Mouse (Mus musculus) hindbrain, embryonic 11.5 days (tissue): ENCODE data around the gene Gatc. TPM values are rescaled to one million over a fixed set of nuclear protein-coding genes. Genes with fewer than 3 reads are reported as not detected.

Experiments used
- ATAC-seq: fragments of 200-750 bp; cut with Nextera tagmentation; 2 replicates; pipeline ENCODE4 v1.8.0; 2017; ENCODE audit warnings: mild to moderate bottlenecking, moderate TSS enrichment, moderate library complexity; ENCODE audit not compliant: low FRiP score
- DNase-seq: peaks from one replicate; pipeline ENCODE4 v3.0.0-alpha.2; 2015; ENCODE audit warnings: low spot score
- H3K27ac ChIP-seq: fragments of 300-500 bp; sonication (generic); 2 replicates; pipeline ENCODE4 v1.5.1; 2014; ENCODE audit warnings: mild to moderate bottlenecking, low read depth, low read length
- H3K27me3 ChIP-seq: fragments of 300-500 bp; sonication (generic); 2 replicates; pipeline ENCODE4 v1.6.1; 2014; ENCODE audit warnings: mild to moderate bottlenecking, low read length, moderate library complexity, mixed read lengths; ENCODE audit not compliant: control insufficient read depth, insufficient read depth
- H3K36me3 ChIP-seq: fragments of 300-500 bp; sonication (generic); 2 replicates; pipeline ENCODE4 v1.6.1; 2014; ENCODE audit warnings: mild to moderate bottlenecking, low read length, moderate library complexity, mixed read lengths; ENCODE audit not compliant: control insufficient read depth, insufficient read depth
- H3K4me1 ChIP-seq: fragments of 300-500 bp; sonication (generic); replicated peaks from 2 replicates; pipeline ENCODE4 v1.6.1; 2014; ENCODE audit warnings: low read length, mixed read lengths; ENCODE audit not compliant: control insufficient read depth, insufficient read depth
- H3K4me2 ChIP-seq: fragments of 300-500 bp; sonication (generic); replicated peaks from 2 replicates; pipeline ENCODE4 v1.6.1; 2014; ENCODE audit warnings: mild to moderate bottlenecking, low read depth, low read length
- H3K4me3 ChIP-seq: fragments of 300-500 bp; sonication (generic); 2 replicates; pipeline ENCODE4 v1.5.1; 2014; ENCODE audit warnings: low read depth, low read length
- H3K9ac ChIP-seq: fragments of 300-500 bp; sonication (generic); 2 replicates; pipeline ENCODE4 v1.6.1; 2014; ENCODE audit warnings: low read depth, low read length
- H3K9me3 ChIP-seq: fragments of 300-500 bp; sonication (generic); 2 replicates; pipeline ENCODE4 v1.6.1; 2016; ENCODE audit warnings: low read length; ENCODE audit not compliant: control insufficient read depth
- WGBS: fragments of 180-500 bp; shearing (Covaris S2); extraction: QIAGEN DNeasy Blood & Tissue Kit; methylation state at CpG from one replicate; pipeline ENCODE4 v1.1.7; 2014; 5-methylcytosine and 5-hydroxymethylcytosine counted together
- polyA plus RNA-seq: library from polyadenylated mRNA; unstranded; fragments of >200 nt; fragmentation: Nextera tagmentation; extraction: Ambion mirVana; gene quantifications from 2 replicates; pipeline ENCODE4 v1.2.1, GENCODE M21; 2014

The Gatc gene
- polyA plus RNA-seq, 1 experiment from 2014 or later, result 51.2 TPM

GRCm38 (mm10) chr5:115362819-115363714 lies 22.1 kb upstream of the Gatc start:
- peak overlapping the region; percentile 87 for H3K27ac ChIP-seq
- ATAC-seq, result peak; percentile 53
- H3K27me3 ChIP-seq, result no peaks in the 10 kb centered on the region
- H3K4me3 ChIP-seq, result peak overlapping the region; percentile 12; the same call in 1 of the 2 replicates
- WGBS, result 14% methylated on average over 18 of the region's 19 CpGs
- no peak overlapping the region; the same call in 1 of the 2 replicates for H3K4me2 ChIP-seq
- 0 out of 2 replicates have a peak, but pooled peaks cover 4% of the 10 kb centered on the region for H3K4me1 ChIP-seq
- no peaks in the 10 kb centered on the region for H3K9me3 ChIP-seq
- peak overlapping the region; percentile 49 for H3K9ac ChIP-seq
- DNase-seq, result peak; percentile 47
- H3K36me3 ChIP-seq, result no peaks in the 10 kb centered on the region

- ATAC-seq (0 out of 2 replicates have a peak, but pooled peaks have one; percentile 54), DNase-seq (no peak)
- Histone ChIP-seq H3K9me3 (no peaks in the 10 kb centered on the region), H3K4me2 (no peak overlapping the region), H3K9ac (no peak overlapping the region), H3K4me3 (no peak overlapping the region), H3K4me1 (0 out of 2 replicates have a peak, but pooled peaks cover 4% of the 10 kb centered on the region), H3K27ac (no peak overlapping the region), H3K36me3 (no peaks in the 10 kb centered on the region), H3K27me3 (no peaks in the 10 kb centered on the region)
- 25% methylated on average over 6 of the region's 7 CpGs for WGBS
These were observed 21.2 kb upstream of the Gatc start for GRCm38 (mm10) chr5:115362216-115362615.

- ATAC-seq (no peak), DNase-seq (no peak)
- Histone ChIP-seq H3K9me3 (no peaks in the 10 kb centered on the region), H3K9ac (no peak overlapping the region), H3K36me3 (no peaks in the 10 kb centered on the region), H3K4me1 (0 out of 2 replicates have a peak, but pooled peaks cover 4% of the 10 kb centered on the region), H3K4me2 (no peak overlapping the region), H3K27me3 (no peaks in the 10 kb centered on the region), H3K27ac (no peak overlapping the region), H3K4me3 (no peak overlapping the region)
- 71% methylated on average over 5 of the region's 5 CpGs for WGBS
These were observed 18.9 kb upstream of the Gatc start for GRCm38 (mm10) chr5:115359851-115360372.

GRCm38 (mm10) chr5:115359438-115359837 lies 18.5 kb upstream of the Gatc start:
- no peaks in the 10 kb centered on the region for H3K36me3 ChIP-seq
- no peak; the same call in 1 of the 2 replicates for ATAC-seq
- no peaks in the 10 kb centered on the region for H3K27me3 ChIP-seq
- no peak overlapping the region for H3K4me2 ChIP-seq
- H3K9me3 ChIP-seq, result no peaks in the 10 kb centered on the region
- no peak overlapping the region for H3K4me3 ChIP-seq
- 0 out of 2 replicates have a peak, but pooled peaks cover 4% of the 10 kb centered on the region for H3K4me1 ChIP-seq
- H3K27ac ChIP-seq, result no peak overlapping the region
- no peak overlapping the region for H3K9ac ChIP-seq
- WGBS, result 87% methylated on average over 8 of the region's 8 CpGs
- no peak for DNase-seq

GRCm38 (mm10) chr5:115358872-115359271 lies 17.9 kb upstream of the Gatc start:
- 0 out of 2 replicates have a peak, but pooled peaks cover 4% of the 10 kb centered on the region for H3K4me1 ChIP-seq
- 6% methylated on average over 12 of the region's 12 CpGs for WGBS
- DNase-seq (peak; percentile 92), ATAC-seq (peak; percentile 71; the same call in 1 of the 2 replicates)
- H3K36me3 ChIP-seq, result no peaks in the 10 kb centered on the region
- H3K27me3 ChIP-seq, result no peaks in the 10 kb centered on the region
- H3K9ac ChIP-seq, result no peak overlapping the region
- no peak overlapping the region for H3K4me2 ChIP-seq
- no peaks in the 10 kb centered on the region for H3K9me3 ChIP-seq
- H3K4me3 ChIP-seq, result no peak overlapping the region
- no peak overlapping the region for H3K27ac ChIP-seq

- 66% methylated on average over 13 of the region's 13 CpGs for WGBS
- Histone ChIP-seq H3K4me1 (no peaks in the 10 kb centered on the region), H3K4me2 (no peak overlapping the region), H3K4me3 (no peak overlapping the region), H3K36me3 (no peaks in the 10 kb centered on the region), H3K9ac (no peak overlapping the region), H3K9me3 (no peaks in the 10 kb centered on the region), H3K27ac (no peak overlapping the region), H3K27me3 (no peaks in the 10 kb centered on the region)
- no peak for DNase-seq
- no peak for ATAC-seq
These were observed 14.1 kb upstream of the Gatc start for GRCm38 (mm10) chr5:115355070-115355469.

- ATAC-seq (no peak), DNase-seq (no peak)
- Histone ChIP-seq H3K4me3 (no peak overlapping the region), H3K9ac (no peak overlapping the region), H3K27me3 (no peaks in the 10 kb centered on the region), H3K4me1 (peaks cover 3% of the 10 kb centered on the region; the same call in 1 of the 2 replicates), H3K36me3 (no peaks in the 10 kb centered on the region), H3K4me2 (no peak overlapping the region), H3K27ac (no peak overlapping the region), H3K9me3 (no peaks in the 10 kb centered on the region)
- 78% methylated on average over 5 of the region's 5 CpGs for WGBS
These were observed 10.4 kb upstream of the Gatc start for GRCm38 (mm10) chr5:115351348-115351747.

GRCm38 (mm10) chr5:115349225-115349555 lies 8.2 kb upstream of the Gatc start:
- Histone ChIP-seq H3K4me3 (peak overlapping the region; percentile 90), H3K27me3 (no peaks in the 10 kb centered on the region), H3K4me1 (peaks cover 3% of the 10 kb centered on the region; the same call in 1 of the 2 replicates), H3K9me3 (no peaks in the 10 kb centered on the region), H3K9ac (peak overlapping the region; percentile 70), H3K4me2 (peak overlapping the region; percentile 81), H3K36me3 (peaks cover 7% of the 10 kb centered on the region), H3K27ac (peak overlapping the region; percentile 72)
- 1% methylated on average over 18 of the region's 18 CpGs for WGBS
- DNase-seq, result no peak
- peak; percentile 42; the same call in 1 of the 2 replicates for ATAC-seq
